Mouse (Mus musculus) ovary, adult 10 weeks (tissue): ENCODE measurements around the gene Kdsr. TPM values are rescaled to one million over a fixed set of nuclear protein-coding genes. Genes with fewer than 3 reads are reported as not detected.

ENCODE experiments used
- polyA plus RNA-seq: library from polyadenylated mRNA; stranded (reverse); fragments of 350-450 nt; fragmentation: Illumina TruSeq; extraction: RNeasy Lipid Tissue Mini Kit (QIAGEN cat#74804); gene quantifications from one replicate; pipeline ENCODE4 v1.2.3, GENCODE M21; 2014

The Kdsr gene
- polyA plus RNA-seq = 19.8 TPM

DNA sequence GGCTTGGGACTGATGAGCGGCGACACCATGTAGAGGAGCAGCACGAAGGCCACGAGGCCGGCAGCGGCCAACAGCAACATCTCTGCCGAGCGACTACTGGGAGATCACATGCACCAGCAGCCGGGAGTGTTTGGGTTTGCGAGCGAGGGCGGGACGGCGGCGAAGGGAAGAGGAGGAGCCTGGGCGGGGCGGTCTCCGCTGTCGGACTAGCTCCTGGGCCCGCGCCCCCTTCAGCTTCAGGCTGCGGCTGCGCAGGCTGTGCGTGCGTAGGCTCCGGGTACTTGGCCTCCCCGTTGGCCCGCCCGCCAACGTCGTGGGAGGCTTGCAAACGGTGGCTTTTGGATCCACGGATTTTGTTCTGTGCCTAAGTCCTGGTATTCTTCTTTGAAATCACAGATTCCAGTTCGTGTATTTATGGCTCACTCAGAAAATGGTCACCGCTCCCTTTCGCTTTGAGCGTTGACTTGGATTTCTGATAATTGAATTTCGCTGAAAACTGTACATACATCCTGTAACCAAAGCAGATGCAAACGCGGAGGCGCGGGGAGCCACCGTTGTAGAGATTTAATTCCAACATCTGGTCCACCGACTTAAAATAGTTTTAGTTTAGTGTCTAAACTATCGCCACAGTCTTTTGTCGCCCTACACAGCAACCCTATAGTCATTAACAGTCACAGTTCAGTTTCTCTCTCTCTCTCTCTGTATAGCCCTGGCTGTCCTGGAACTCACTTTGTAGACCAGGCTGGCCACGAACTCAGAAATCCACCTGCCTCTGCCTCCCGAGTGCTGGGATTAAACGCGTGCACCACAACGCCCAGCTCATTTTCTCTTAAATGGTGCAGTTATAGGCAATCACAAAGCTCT is at the start of gene Kdsr:
TSS of gene Kdsr (minus strand) at position 156 of the 864 bp plus-strand sequence.

DNA sequence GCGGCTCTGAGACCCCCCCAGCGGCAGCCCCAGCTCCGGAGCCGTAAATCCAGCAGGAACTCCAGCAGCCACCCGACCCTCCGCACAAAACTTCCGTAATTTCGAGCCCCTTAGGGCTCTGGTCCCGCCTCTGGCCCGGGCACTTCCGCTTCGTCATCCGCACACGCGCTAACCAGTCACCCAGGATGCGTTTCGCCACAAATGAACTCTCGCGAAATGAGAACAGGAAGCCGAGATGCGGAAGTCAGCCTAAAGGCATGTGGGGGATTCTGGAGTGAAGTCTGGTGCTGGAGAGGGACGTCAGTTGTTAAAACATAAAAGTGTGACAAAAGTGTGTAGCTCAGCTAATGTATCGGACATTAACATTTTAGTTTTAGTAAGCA is 37.0 kb upstream of the Kdsr start, which contains the start of gene Vps4b:
TSS of gene Vps4b (minus strand) at position 187 of the 383 bp plus-strand sequence.

DNA sequence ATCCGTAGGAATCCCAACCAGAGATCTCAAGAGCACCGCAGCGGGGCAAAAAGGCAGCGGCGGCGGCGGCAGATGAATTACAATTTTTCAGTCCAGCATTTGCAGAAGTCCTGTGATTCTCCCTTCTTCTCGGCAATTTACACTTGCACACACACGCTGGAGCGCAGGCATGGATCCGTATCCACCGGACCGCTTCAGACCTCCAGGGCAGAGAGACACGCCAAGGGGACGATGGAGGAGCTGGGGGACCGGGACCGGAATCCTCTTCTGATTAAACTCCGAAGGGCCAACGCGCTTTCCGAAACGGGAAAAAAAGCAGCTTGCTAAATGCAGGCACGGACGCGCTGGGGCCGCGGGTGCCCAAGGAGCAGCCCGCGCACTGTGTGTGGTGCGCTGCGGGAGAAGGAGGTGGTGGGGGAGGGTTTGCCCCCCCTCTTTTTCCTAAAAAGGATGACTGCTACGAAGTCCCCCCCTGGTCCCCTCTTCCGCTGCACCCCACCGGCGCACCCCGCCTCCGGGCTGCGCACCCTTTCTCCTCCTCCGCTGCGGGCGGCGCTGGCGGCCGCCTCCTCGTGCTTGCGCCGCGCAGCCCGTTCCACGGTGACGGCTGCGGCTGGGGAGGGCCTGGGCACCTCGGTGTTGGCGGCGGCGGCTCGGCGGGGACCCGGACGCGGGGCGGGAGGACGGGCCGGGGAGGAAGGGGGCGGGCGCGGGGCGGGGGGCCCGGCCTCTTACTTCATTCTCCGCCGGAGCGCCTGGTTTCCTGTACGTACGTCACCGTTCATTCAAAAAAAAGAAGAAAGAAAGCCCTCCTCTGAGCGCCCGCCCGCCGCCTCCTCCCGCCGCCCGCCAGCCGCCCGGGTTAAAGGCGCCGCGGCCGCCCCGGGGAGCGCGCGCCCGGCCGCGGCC is 45.7 kb downstream of the Kdsr start, which contains the start of gene Bcl2:
TSS of gene Bcl2 (minus strand) at position 654 of the 909 bp plus-strand sequence.

Other genes with a start within 250 kb of the Kdsr start
- 23.1 TPM for gene Bcl2, start 45.5 kb downstream of the Kdsr start, polyA plus RNA-seq
- gene Vps4b, start 37.0 kb upstream of the Kdsr start, polyA plus RNA-seq = 185 TPM
- gene Serpinb5, start 101.4 kb upstream of the Kdsr start, polyA plus RNA-seq = 0.88 TPM
- 2.4 TPM for gene Serpinb12, start 174.7 kb upstream of the Kdsr start, polyA plus RNA-seq
- not detected for gene Serpinb13, start 221.3 kb upstream of the Kdsr start, polyA plus RNA-seq